Mouse (Mus musculus) kidney, postnatal 10 days (tissue): ENCODE measurements around the gene Ube2f.

ENCODE experiments used
- DNase-seq: peaks from one replicate; pipeline ENCODE4 v3.0.0; 2021; ENCODE audit warnings: mixed read lengths

The Ube2f gene

DNA sequence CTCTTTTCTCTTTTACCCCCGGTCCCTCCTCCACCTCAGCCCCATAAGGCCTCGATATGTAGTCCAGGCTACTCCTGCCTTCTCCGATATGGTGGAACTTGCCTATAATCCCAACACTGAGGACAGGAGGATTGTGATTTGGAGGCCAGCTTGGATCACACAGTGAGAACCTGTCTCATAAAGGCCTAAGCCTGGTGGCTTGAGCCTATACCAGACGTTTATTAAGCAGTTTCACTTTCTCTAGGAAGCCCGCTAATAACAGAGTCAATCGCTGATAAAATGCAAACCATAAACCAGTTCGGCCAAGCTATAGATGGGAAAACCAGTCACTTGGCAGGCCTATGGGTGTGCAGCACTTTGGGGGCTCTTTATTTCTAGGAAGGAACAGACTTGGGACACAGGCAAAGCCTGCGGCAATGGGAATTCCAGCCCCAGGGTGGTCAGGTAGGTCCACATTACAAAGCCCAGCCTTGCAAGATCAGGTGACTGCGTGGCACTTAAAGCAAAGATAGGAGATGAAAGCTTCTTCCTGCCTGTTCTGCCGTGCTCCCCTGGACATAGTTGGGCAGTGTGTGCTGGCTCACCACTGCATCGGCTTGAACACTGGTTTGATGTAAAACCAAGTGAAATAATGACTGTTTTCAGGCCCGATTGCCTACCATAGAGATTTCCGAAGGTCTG lies 49.1 kb downstream of the Ube2f start:
- DNase-seq: no peak

DNA sequence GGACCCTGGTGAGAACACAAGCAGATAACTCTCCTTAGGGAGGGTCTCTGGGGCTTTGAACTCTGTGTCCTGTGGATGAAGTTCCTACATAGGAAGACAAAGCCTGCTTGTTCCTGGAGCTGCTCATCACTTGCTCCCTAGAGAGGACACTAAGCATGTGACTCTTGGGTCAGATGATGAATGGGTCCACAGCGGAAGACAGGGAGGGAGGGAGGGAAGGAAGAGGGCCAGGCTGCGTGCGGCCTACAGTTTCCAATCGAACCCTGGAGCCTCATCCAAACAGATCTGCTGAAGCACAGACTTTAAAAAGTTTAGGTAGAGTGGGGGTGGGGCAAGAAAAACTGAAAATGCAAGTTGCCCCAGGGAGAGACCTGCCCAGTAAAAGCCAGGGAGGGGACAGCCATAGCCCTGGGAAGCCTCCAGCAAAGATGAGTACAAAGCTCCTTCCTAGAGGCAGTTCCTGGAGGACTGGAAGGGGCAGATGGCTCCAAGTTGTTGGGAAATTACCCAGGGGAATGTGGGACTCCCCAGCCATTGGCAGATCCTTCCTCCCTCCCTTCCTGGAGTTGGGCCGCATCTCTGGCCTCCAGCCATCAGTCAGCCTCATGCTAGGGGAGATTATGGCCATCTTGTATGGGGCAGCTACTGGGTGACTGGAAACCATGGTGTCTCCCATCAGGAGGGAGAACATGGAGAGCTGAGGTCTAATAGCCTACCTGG lies 49.8 kb downstream of the Ube2f start:
- DNase-seq: peak; percentile 53

DNA sequence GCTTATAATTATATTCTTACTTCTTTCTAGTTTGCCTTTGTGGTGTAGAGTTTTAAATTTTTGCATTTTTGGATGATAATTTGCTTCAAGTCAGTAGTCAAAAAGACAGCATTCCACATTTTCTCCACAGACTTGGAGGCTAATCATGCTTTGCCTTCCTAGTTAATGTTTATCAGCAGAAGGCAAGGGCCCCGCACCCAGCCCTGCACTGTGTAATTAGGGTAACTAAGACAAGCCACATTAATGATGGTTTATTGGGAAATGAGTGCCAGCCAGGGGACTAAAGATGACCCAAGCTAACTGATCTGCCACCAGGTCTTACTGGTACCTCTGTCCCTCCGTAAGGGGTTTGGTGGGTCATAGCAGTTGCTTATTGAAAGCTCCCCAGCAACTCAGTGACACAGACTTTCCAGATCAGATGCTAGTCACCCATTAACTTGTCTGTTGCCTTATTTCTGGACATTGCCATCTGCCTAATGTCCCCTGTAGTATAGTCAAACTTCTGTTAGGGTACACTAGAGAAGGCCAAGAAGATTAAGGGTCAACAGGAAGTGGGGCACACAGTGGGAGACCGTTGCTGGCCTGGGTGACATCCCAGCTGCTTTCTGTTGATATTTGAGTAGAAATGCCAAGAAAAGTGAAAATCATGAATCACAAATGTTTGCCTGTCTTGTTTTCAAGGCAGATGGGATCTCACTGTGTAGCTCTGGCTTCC lies 51.3 kb downstream of the Ube2f start:
- DNase-seq: peak; percentile 59

DNA sequence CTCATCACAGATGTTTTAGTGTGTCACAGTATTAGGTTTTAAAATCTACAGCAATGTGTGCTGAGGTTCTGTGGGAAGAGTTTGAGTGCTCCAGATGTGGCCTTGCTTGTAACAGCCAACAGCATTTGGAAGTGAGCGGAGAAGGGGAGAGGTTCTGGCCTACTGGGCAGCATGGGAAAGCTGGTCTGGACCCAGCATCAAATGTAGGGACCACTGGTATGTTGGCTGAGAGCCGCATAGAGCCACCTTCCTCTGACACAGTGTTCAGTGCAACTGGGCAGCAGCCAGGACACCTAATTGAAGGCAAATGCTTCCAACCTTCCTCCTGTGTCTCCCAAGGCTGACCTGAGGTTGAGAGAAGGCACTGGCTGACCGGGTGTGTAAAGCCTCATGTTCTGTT lies 51.9 kb downstream of the Ube2f start:
- DNase-seq: no peak

DNA sequence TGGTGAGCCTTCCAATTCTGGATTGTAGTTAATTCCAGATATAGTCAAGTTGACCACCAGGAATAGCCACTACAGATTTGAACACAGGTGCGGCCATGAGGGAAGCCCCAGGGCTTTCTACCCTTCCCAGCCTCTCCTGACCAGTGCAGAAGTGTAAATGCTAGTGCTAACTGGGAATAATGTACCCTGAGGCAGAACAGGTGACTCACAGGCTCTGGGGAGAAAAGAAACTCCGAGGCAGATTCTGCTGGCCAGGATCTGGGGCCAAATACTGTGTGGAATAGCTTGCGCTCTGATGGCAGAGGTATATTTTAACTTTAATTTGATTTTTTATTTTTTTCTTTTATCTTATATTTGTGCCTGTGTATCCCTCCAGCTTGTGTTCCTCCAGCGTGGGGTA lies 54.5 kb downstream of the Ube2f start:
- no peak for DNase-seq

DNA sequence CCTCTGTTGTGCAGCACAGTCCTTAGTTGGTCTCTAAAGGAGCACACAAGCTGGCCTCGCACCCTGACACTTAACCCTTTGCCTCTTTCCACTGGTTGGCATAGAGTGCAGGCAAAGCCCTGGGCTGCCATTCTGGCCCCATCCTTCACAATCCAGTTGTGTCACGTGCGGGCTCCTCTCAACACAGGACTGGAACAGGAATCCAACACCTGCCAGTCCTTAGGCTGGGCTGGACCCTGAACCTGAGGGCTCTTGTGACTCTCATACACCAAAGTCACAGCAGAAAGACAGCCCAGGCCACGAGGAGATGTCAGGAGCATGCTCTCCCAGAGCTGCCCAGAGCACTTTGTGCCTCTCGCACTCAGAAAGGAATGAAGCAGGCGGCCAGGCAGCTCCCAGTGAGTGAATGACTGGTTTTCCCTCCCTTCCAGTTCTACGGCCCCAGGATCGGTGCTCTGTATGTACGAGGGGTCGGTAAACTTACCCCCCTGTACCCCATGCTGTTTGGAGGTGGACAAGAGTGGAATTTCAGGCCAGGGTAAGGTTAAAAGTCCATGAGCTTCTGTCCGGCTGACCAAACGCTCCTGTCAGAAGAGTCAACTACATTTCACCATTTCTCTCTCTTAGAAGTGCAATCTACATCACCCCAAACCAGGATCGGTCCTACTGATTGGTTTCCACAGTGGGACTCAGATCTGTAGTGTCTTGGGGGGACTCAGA lies 59.4 kb downstream of the Ube2f start:
- DNase-seq: no peak

DNA sequence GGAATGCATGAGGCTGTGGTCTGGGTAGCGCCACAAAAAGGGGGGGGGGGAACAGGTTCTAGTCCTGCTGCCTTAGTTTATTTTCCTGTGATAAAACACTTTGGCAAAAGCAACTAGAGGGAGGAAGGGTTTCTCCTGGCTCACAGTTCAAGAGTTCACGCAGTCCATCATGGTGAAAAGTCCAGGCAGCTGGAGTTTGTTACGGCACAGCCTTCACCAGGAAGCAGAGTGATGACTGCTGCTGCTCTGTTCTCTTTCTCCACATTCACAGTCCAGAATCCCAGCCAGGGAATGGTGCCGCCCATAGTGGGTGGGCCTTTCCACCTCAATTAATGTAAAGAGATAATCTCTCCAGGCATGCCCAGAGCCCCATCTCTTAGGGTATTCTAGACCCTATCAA lies 62.2 kb downstream of the Ube2f start:
- DNase-seq: no peak

DNA sequence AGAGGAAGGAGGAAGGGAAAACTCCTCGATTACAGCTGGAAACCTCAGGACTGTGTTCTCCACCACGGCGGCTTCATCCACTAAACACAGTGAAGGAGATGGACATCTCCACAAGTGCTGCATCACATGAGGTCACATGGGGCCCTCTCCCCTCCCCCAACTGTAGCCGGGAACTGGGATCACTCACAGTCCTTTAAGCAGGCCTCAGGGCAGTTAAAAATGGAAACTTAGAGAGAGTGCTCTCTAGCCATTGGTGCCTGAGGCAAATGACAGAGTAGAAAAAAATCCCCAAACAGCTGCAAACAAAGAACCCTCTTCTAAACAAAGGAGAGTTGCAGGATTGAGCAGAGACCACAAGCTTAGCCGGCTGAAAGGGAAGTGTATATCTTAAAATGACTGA lies 63.1 kb downstream of the Ube2f start:
- no peak for DNase-seq

DNA sequence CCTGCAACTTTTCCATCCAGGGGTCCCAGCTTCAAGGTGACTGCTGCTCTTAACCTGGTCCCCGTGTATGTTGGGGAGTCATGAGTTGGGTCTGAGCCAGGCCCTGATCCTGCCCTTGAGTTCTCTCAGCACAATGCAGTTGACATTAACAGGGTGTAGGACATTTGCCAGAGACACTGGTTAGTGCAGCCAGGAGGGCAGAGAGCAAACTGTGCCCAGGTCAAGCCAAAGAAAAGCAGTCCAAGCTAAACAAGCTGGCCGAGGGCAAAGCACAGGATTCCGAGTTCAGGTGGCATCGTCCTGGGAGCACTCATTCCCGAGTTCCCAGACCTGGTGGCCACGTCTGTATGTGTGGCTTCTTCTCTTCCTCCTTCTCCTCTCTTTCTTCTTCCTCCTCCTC lies 67.6 kb downstream of the Ube2f start:
- no peak for DNase-seq

DNA sequence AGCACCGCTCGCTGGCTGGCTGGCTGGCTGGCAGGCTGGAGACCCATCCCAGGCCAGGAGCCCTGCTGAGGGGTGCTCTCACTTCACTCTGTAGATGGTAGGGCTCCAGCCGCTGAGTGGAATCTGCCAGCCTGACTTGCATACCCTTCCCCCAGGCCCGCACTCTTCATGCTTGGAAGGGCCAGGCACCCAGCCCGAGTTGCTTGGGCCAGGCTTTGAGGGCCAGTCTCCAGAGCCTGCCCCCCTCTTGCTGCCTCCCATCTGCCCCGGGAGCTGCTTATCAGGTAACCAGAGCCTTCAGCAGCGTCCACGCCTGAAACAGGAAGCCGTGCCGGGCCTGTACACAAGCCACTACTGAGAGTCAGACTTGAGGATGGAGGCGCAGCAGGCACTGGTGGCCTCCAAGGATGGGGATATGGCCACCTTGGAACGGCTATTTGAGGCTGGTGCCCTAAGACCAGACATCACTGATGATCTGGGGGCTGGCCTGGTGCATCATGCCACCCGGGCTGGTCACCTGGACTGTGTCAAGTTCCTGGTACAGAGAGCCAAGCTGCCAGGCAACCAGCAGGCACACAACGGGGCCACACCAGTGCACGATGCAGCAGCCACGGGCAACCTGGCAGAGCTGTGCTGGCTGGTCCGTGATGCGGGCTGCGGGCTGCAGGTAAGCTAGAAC lies 71.8 kb downstream of the Ube2f start, which contains the start of gene Espnl:
TSS of gene Espnl (plus strand) at position 316 of the 679 bp plus-strand sequence.
- DNase-seq: peak; percentile 38

DNA sequence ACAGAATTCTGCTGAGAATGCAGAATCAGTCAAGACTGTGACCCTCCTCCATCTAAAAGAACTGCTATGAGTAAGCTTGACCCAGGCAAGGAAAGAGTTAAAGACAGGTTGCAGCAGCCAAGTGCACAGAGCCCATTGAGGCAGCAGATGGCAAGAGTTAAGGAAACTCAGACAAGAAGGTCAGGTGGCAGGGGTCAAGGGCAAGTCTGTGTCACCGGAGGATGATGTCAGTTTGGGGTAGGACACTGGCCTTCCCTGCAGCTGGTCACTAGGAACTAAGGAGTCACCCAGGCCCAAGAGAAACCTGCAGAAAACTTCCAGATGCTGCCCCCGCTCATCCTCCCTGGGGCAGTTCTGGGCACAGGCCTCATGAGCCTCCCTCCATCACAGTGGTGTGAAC lies 74.5 kb downstream of the Ube2f start:
- DNase-seq: no peak

DNA sequence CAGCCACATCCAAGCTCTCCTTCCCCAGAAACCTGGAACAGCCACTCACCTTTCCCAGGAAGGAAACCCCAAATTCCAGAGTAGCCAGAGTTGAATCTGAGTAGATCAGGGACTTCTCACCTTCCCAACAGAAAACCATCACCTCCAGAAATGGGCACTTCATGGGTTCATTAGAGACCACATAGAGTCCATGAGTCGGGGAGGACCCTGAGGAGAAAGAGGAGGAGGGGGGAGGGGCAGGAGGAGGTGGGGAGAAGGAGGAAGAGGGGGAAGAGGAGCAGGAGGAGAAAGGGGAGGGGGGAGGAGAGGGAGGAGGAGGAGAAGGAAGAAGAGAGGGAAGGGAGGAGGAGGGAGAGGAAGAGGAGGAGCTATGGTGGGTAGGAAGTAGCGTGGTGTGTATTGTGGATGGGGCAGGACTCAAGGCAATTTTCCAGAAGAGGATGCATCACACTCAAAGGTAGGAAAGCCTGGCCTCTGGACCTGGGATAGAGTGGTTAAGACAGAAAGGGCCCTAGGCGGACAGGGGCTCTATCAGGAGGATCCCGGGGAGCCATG lies 75.5 kb downstream of the Ube2f start:
- no peak for DNase-seq

DNA sequence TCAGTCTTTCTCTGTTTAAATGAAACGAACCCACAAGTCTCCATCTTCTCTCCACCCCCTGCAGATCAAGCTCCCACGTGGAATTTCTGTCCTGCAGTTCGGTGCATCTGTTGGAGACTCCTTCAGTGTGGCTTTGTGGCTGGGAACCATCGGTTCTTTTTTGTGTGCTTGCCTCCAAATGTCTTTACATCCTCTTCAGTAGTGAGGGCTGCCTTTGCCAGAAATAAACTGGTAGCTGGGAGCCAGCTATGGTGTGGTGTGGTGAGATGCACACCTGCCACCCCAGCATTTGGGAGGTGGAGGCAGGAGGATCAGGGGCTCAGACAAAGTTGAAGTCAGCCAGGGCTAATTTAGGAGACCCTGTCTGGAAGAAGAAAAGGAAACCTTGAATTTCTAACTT lies 82.0 kb downstream of the Ube2f start:
- DNase-seq: no peak

DNA sequence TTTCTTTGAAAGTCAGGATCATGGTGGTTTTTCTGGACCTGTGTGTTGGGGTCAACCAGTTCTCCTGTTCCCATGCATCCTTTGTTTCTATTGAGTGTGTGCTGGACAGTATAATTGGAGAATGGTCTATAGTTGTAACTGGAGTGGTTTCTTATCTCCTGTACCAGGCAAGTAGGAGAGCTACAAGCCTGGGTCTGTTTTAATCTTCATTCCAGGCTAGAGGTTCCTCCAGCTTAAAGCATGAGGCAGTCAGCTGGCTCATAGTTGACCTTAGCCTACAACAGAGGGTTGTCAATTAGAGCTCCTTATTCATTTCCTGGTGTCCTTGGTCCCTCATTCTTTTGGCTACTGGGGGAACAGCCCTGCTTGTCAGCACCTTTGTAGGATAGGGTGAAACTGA lies 83.5 kb downstream of the Ube2f start:
- DNase-seq: no peak

DNA sequence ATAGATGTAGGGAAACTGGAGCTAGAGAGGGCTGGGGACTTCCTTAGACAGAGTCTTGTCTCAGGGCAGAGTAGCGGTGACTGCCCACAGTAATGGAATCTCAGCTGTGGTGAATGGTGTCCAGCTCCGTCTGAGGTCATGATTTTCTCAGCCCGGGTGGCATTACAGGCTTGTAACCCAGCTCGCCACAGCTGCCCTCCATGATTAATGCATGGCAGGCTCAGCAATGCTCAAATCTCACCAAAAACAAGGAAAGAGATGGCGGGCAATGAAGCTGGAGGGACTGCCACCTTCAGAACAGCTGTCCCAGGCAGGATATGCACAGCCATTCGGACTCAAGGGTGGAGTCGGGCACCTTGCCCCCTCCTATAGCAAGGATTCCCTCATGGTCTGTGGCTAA lies 87.3 kb downstream of the Ube2f start:
- no peak for DNase-seq
